Mouse (Mus musculus) natural killer cell, adult 2 months (primary cell): ENCODE measurements around the gene Kcnk13.

ENCODE experiments used
- DNase-seq, 2 experiments: peaks; one replicate each; pipeline ENCODE4 v3.0.0; 2022; ENCODE audit warnings: low spot score in 2 of 2

Kcnk13 gene

GRCm38 (mm10) chr12:100089265-100089664 lies 125.0 kb downstream of the Kcnk13 start:
- DNase-seq: no peak

GRCm38 (mm10) chr12:100090750-100091149 lies 126.5 kb downstream of the Kcnk13 start:
- DNase-seq: no peak

GRCm38 (mm10) chr12:100093046-100093445 lies 128.7 kb downstream of the Kcnk13 start:
- no peak for DNase-seq

- DNase-seq: no peak
Observed at GRCm38 (mm10) chr12:100099971-100100706, 135.8 kb downstream of the Kcnk13 start.

- no peak for DNase-seq
Observed at GRCm38 (mm10) chr12:100100707-100101030, 136.4 kb downstream of the Kcnk13 start.

- no peak for DNase-seq
Observed at GRCm38 (mm10) chr12:100101651-100102050, 137.4 kb downstream of the Kcnk13 start.

- DNase-seq: no peak
Observed at GRCm38 (mm10) chr12:100104530-100104929, 140.2 kb downstream of the Kcnk13 start.

- peak; percentile 65 to 78 for DNase-seq
Observed at GRCm38 (mm10) chr12:100106275-100106895, 142.1 kb downstream of the Kcnk13 start.

- DNase-seq: peak; percentile 25 to 55
Observed at GRCm38 (mm10) chr12:100107436-100107835, 143.1 kb downstream of the Kcnk13 start.

- peak; percentile 78 to 84 for DNase-seq
Observed at GRCm38 (mm10) chr12:100109986-100110696, 145.8 kb downstream of the Kcnk13 start, which contains the start of gene Psmc1. Psmc1 (plus strand) TSS chr12:100110154.
